Mouse (Mus musculus) hindbrain, embryonic 11.5 days (tissue): ENCODE results near the gene Gpam. TPM values are rescaled to one million over a fixed set of nuclear protein-coding genes. Genes with fewer than 3 reads are reported as not detected.

Experiments used
- ATAC-seq: fragments of 200-750 bp; cut with Nextera tagmentation; 2 replicates; pipeline ENCODE4 v1.8.0; 2017; ENCODE audit warnings: mild to moderate bottlenecking, moderate TSS enrichment, moderate library complexity; ENCODE audit not compliant: low FRiP score
- DNase-seq: peaks from one replicate; pipeline ENCODE4 v3.0.0-alpha.2; 2015; ENCODE audit warnings: low spot score
- H3K27ac ChIP-seq: fragments of 300-500 bp; sonication (generic); 2 replicates; pipeline ENCODE4 v1.5.1; 2014; ENCODE audit warnings: mild to moderate bottlenecking, low read depth, low read length
- H3K27me3 ChIP-seq: fragments of 300-500 bp; sonication (generic); 2 replicates; pipeline ENCODE4 v1.6.1; 2014; ENCODE audit warnings: mild to moderate bottlenecking, low read length, moderate library complexity, mixed read lengths; ENCODE audit not compliant: control insufficient read depth, insufficient read depth
- H3K36me3 ChIP-seq: fragments of 300-500 bp; sonication (generic); 2 replicates; pipeline ENCODE4 v1.6.1; 2014; ENCODE audit warnings: mild to moderate bottlenecking, low read length, moderate library complexity, mixed read lengths; ENCODE audit not compliant: control insufficient read depth, insufficient read depth
- H3K4me1 ChIP-seq: fragments of 300-500 bp; sonication (generic); replicated peaks from 2 replicates; pipeline ENCODE4 v1.6.1; 2014; ENCODE audit warnings: low read length, mixed read lengths; ENCODE audit not compliant: control insufficient read depth, insufficient read depth
- H3K4me2 ChIP-seq: fragments of 300-500 bp; sonication (generic); replicated peaks from 2 replicates; pipeline ENCODE4 v1.6.1; 2014; ENCODE audit warnings: mild to moderate bottlenecking, low read depth, low read length
- H3K4me3 ChIP-seq: fragments of 300-500 bp; sonication (generic); 2 replicates; pipeline ENCODE4 v1.5.1; 2014; ENCODE audit warnings: low read depth, low read length
- H3K9ac ChIP-seq: fragments of 300-500 bp; sonication (generic); 2 replicates; pipeline ENCODE4 v1.6.1; 2014; ENCODE audit warnings: low read depth, low read length
- H3K9me3 ChIP-seq: fragments of 300-500 bp; sonication (generic); 2 replicates; pipeline ENCODE4 v1.6.1; 2016; ENCODE audit warnings: low read length; ENCODE audit not compliant: control insufficient read depth
- WGBS: fragments of 180-500 bp; shearing (Covaris S2); extraction: QIAGEN DNeasy Blood & Tissue Kit; methylation state at CpG from one replicate; pipeline ENCODE4 v1.1.7; 2014; 5-methylcytosine and 5-hydroxymethylcytosine counted together
- polyA plus RNA-seq: library from polyadenylated mRNA; unstranded; fragments of >200 nt; fragmentation: Nextera tagmentation; extraction: Ambion mirVana; gene quantifications from 2 replicates; pipeline ENCODE4 v1.2.1, GENCODE M21; 2014

Gpam gene
- polyA plus RNA-seq, 1 experiment from 2014 or later = 17.5 TPM

DNA sequence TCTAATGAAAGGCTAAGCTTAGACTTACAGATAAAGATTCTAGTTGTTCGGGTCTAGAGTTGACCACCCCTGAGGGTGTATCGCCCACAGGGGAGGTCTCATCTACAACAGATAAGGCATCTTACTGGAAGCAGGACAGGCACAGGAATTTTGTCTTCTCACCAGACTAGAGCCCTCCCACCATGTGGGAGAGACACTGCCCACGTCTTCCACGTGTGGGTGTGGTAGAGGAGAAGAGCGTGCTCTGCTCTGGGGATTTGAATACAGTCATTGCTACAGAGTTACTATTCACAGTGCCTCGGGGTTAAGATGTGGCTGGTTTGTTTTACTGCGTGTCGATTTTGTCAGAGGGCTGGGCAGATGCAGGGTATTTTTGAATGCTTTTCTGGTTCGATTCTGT, 20.5 kb upstream of the Gpam start:
- Histone ChIP-seq H3K4me1 (0 out of 2 replicates have a peak, but pooled peaks cover 6% of the 10 kb centered on the region), H3K4me2 (no peak overlapping the region), H3K27me3 (no peaks in the 10 kb centered on the region), H3K4me3 (no peak overlapping the region), H3K36me3 (no peaks in the 10 kb centered on the region), H3K9me3 (no peaks in the 10 kb centered on the region), H3K27ac (no peak overlapping the region), H3K9ac (no peak overlapping the region)
- 84% methylated on average over 9 of the region's 9 CpGs for WGBS
- DNase-seq (no peak), ATAC-seq (no peak)

DNA sequence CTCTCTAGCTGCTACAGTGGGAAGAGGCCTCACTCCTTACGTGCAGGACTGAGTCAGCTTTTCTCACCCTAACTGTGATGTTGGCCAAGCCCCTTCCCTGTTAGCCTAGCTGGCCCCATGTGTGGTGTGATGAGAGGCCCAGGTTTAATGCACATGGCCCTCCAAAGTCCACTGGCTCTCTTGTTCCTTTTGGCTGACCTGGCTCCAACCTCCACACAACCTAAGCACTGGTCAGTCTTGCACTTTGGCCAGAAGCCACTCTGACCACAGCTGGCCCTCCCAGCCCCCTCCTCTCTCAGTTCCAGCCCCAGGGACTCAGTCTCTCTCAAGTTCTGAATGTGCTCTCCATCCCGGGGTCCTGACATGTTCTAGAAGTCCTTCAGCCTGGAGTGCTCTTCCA, 18.1 kb upstream of the Gpam start:
- Histone ChIP-seq H3K36me3 (no peaks in the 10 kb centered on the region), H3K4me2 (no peak overlapping the region), H3K9ac (no peak overlapping the region), H3K27ac (peak overlapping the region; percentile 93), H3K27me3 (no peaks in the 10 kb centered on the region), H3K4me3 (no peak overlapping the region), H3K4me1 (0 out of 2 replicates have a peak, but pooled peaks cover 6% of the 10 kb centered on the region), H3K9me3 (no peaks in the 10 kb centered on the region)
- DNase-seq (no peak), ATAC-seq (no peak)
- WGBS = 84% methylated on average over 2 of the region's 2 CpGs

DNA sequence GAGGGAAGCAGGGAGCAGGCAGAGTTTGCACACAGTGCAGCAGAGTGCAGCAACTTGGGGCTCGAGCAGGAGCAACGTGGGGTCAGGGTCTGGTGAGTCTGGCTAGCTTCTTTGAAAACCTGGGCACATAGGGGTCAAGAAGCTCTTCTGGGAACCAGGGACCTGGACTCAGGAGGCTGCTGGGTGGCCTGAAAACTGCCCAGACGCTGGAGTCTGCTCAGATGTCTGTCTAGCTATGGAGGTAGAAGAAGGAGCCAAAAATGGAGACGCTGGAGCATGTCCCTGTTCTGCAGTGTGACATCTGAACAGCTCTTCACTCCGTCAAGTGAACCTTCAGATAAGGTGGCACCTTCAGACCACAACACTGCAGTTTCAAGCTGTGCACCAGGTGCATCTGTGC, 17.7 kb upstream of the Gpam start:
- ATAC-seq (no peak), DNase-seq (no peak)
- Histone ChIP-seq H3K4me2 (no peak overlapping the region), H3K4me3 (no peak overlapping the region), H3K4me1 (0 out of 2 replicates have a peak, but pooled peaks cover 6% of the 10 kb centered on the region), H3K9me3 (no peaks in the 10 kb centered on the region), H3K9ac (no peak overlapping the region), H3K27ac (peak overlapping the region; percentile 93), H3K27me3 (no peaks in the 10 kb centered on the region), H3K36me3 (no peaks in the 10 kb centered on the region)
- WGBS = 45% methylated on average over 5 of the region's 5 CpGs

DNA sequence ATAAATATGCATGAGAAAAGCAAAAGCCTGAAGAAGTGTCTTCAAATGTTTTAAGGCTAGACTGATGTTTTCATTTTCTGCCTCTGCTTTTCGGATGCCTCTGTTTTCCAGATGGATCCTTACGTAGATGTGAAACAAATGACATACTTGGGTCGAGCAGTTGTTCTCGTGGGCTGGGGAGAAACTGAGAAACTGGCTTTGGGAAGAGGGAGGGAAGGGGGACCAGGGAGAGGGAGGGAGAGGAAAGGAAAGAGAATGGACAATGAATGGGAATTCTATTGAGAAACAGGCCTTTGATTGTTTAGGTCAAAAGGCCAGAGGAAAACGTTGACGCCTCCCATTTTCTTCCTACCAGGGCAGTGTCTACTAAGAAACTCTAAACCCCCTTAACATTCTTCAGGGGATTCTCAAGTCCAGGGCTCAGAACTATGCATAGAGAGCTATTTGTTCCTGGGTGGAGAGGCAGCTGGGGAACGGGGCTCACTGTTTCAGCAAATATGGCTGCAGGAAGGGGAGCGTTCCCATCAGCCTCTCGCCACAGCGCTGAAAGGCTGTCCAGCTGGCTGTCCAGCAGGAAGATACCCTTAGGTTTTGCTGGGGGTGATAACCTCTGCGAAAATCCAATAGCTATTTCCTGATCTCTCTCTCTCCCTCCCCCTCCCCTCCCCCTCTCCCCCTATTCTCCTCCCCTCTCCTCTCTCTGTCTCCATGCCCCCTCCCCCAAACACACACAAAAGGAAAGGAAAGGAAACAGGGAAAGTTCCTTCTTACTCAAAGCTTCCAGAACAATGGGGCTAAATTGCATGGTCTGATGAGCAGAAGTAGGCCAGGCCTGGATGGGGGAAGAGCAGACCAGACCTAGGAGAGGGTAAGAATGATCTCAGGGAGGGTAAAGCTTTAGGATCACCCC, 16.6 kb upstream of the Gpam start:
- peak overlapping the region; percentile 24; the same call in 1 of the 2 replicates for H3K9ac ChIP-seq
- ATAC-seq = peak; percentile 89

DNA sequence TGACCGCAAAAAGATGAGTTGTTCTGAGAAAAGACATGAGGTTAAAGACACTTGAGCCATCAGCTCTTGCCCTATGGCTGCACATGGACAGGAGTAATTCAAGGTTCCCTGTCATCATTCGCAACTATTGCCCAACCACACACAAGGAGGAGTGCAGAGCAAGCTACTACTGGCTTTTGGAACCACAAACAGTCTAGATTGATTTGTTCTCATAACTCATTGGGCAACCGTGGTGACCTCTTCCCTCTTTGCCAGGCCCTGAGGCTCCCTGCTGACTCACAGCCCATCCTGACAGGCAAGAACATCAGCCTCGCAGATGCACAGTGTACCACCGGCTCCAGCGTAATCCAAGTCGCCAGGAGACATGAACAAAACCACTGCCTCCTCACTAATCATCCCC, 12.3 kb upstream of the Gpam start:
- Histone ChIP-seq H3K9ac (no peak overlapping the region), H3K27me3 (no peaks in the 10 kb centered on the region), H3K36me3 (no peaks in the 10 kb centered on the region), H3K4me3 (no peak overlapping the region), H3K4me2 (no peak overlapping the region), H3K9me3 (no peaks in the 10 kb centered on the region), H3K27ac (no peak overlapping the region), H3K4me1 (0 out of 2 replicates have a peak, but pooled peaks cover 2% of the 10 kb centered on the region)
- WGBS = 72% methylated on average over 7 of the region's 7 CpGs
- ATAC-seq = no peak
- no peak for DNase-seq

More for the DNA sequence above, 16.6 kb upstream of the Gpam start:
- H3K4me3 ChIP-seq = no peak overlapping the region
- H3K36me3 ChIP-seq = no peaks in the 10 kb centered on the region
- 10% methylated on average over 11 of the region's 11 CpGs for WGBS
- H3K4me1 ChIP-seq = 0 out of 2 replicates have a peak, but pooled peaks cover 6% of the 10 kb centered on the region
- peak; percentile 72 for DNase-seq
- no peaks in the 10 kb centered on the region for H3K27me3 ChIP-seq
- H3K9me3 ChIP-seq = no peaks in the 10 kb centered on the region
- H3K4me2 ChIP-seq = no peak overlapping the region
- H3K27ac ChIP-seq = peak overlapping the region; percentile 93

DNA sequence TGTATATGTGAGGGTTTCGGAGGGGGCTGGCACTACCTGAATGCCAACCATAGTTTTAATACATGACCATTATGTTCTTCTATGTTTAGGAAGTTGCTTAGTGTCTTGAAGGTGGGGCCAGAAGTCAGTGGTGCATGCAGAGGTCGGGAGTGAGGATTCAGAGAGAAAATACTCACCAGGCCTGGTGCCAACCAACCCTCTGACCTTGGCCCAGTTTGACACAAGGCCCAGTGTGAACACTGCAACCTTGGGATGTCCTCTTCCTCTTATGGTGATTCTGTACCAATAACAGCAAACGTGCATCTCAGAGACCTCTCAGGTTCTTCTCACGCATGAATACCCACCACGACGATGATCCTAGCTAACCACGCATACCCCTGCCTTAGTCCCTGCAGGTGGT, 11.5 kb upstream of the Gpam start:
- ATAC-seq (no peak), DNase-seq (no peak)
- no peaks in the 10 kb centered on the region for H3K36me3 ChIP-seq
- no peak overlapping the region for H3K4me2 ChIP-seq
- 74% methylated on average over 7 of the region's 7 CpGs for WGBS
- no peak overlapping the region for H3K9ac ChIP-seq
- H3K4me1 ChIP-seq = no peaks in the 10 kb centered on the region
- H3K4me3 ChIP-seq = no peak overlapping the region
- no peak overlapping the region for H3K27ac ChIP-seq
- no peaks in the 10 kb centered on the region for H3K27me3 ChIP-seq
- H3K9me3 ChIP-seq = no peaks in the 10 kb centered on the region

DNA sequence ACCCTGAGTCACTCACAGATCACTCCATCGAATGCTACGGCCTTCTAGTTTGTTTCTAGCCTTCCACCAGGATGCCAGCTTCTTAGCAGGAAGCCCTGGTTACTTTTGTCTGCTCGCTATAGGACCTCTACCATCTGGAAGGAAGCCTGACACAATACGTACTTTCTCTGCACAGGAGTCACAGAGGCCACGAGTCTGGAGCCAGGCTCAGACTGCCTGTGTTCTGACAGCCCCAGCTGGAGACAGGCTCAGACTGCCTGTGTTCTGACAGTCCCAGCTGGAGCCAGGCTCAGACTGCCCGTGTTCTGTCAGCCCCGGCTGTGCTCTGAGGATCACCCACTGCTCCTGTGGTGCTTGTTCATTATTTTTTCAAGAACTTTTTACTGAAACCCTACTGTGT, 10.8 kb upstream of the Gpam start:
- H3K27ac ChIP-seq = no peak overlapping the region
- H3K4me1 ChIP-seq = no peaks in the 10 kb centered on the region
- no peaks in the 10 kb centered on the region for H3K27me3 ChIP-seq
- ATAC-seq (peak; percentile 64), DNase-seq (peak; percentile 29)
- WGBS = 20% methylated on average over 7 of the region's 7 CpGs
- no peak overlapping the region for H3K4me2 ChIP-seq
- no peak overlapping the region for H3K9ac ChIP-seq
- no peaks in the 10 kb centered on the region for H3K9me3 ChIP-seq
- H3K4me3 ChIP-seq = no peak overlapping the region
- no peaks in the 10 kb centered on the region for H3K36me3 ChIP-seq

DNA sequence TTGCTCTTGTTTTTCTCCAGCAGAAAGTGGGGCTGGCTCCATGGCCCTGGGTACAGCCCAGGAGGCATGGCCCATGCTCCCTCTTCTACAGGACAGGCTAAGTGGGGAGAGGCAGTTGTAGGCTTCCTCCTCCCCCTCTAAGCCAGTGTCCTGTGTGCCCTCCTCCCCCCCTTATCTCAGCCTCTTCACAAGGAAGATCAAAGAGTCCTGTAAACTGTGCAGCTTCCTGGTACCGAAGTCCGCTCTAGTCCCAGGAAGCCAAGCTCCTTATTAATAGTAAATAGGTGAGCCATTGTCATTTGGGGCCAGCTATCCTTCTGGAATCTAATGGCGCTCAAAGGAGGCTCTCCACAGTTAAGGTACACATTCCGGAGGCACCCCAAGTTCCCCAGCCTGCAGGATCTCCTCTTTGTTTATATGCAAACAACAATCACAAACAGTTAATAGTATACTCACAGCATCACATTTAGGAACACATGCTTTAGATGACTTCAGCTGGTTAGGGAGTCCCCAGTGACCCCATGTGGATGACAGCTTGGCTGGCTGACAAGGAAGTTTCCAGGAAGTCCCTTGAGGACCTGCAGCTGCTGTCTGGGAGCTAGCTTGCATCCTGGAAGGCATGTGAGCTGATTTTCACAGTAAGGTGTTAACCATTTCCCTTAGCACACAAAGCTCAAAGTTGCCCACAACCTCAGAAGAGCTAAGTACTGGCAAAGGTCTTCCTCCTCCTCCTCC, 9.8 kb upstream of the Gpam start:
- Histone ChIP-seq H3K36me3 (no peaks in the 10 kb centered on the region), H3K4me3 (no peak overlapping the region), H3K27ac (no peak overlapping the region), H3K27me3 (no peaks in the 10 kb centered on the region), H3K4me1 (no peaks in the 10 kb centered on the region), H3K9ac (no peak overlapping the region), H3K4me2 (no peak overlapping the region), H3K9me3 (no peaks in the 10 kb centered on the region)
- ATAC-seq (no peak), DNase-seq (no peak)
- WGBS = 75% methylated on average over 4 of the region's 4 CpGs
